Mouse (Mus musculus) embryonic facial prominence, embryonic 14.5 days (tissue): Measurements from ENCODE around the gene Gm28041. TPM values are rescaled to one million over a fixed set of nuclear protein-coding genes. Genes with fewer than 3 reads are reported as not detected.
"Not testable (repeated sequence)": the region's sequence is repeated elsewhere in the genome, so short reads cannot be mapped to it uniquely, and the experiment has no call there.

Source experiments
- ATAC-seq: fragments of 200-750 bp; cut with Nextera tagmentation; 2 replicates; pipeline ENCODE4 v1.8.0; 2017; ENCODE audit warnings: low read depth, moderate number of reproducible peaks, moderate TSS enrichment
- DNase-seq: peaks from one replicate; pipeline ENCODE4 v3.0.0-alpha.2; 2015; ENCODE audit warnings: low spot score
- H3K27ac ChIP-seq: fragments of 300-500 bp; sonication (generic); replicated peaks from 2 replicates; pipeline ENCODE4 v1.5.1; 2014; ENCODE audit warnings: low read depth, mild to moderate bottlenecking, low read length, moderate library complexity
- H3K27me3 ChIP-seq: fragments of 300-500 bp; sonication (generic); replicated peaks from 2 replicates; pipeline ENCODE4 v1.6.1; 2014; ENCODE audit warnings: low read length; ENCODE audit not compliant: control insufficient read depth, insufficient read depth
- H3K36me3 ChIP-seq: fragments of 300-500 bp; sonication (generic); 2 replicates; pipeline ENCODE4 v1.6.1; 2014; ENCODE audit warnings: low read length, mixed read lengths; ENCODE audit not compliant: control insufficient read depth, insufficient read depth
- H3K4me1 ChIP-seq: fragments of 300-500 bp; sonication (generic); 2 replicates; pipeline ENCODE4 v1.6.1; 2014; ENCODE audit warnings: antibody characterized with exemption, low read length; ENCODE audit not compliant: control insufficient read depth, insufficient read depth
- H3K4me2 ChIP-seq: fragments of 300-500 bp; sonication (generic); 2 replicates; pipeline ENCODE4 v1.6.1; 2014; ENCODE audit warnings: low read depth, mild to moderate bottlenecking, low read length, moderate library complexity, mixed read lengths
- H3K4me3 ChIP-seq: fragments of 300-500 bp; sonication (generic); 2 replicates; pipeline ENCODE4 v1.5.1; 2014; ENCODE audit warnings: low read depth, mild to moderate bottlenecking, low read length
- H3K9ac ChIP-seq: fragments of 300-500 bp; sonication (generic); 2 replicates; pipeline ENCODE4 v1.6.1; 2014; ENCODE audit warnings: low read depth, mild to moderate bottlenecking, low read length, moderate library complexity, mixed read lengths
- H3K9me3 ChIP-seq: fragments of 300-500 bp; sonication (generic); 2 replicates; pipeline ENCODE4 v1.6.1; 2016; ENCODE audit warnings: low read length; ENCODE audit not compliant: control insufficient read depth
- WGBS: fragments of 180-500 bp; shearing (Covaris S2); extraction: QIAGEN DNeasy Blood & Tissue Kit; methylation state at CpG from one replicate; pipeline ENCODE4 v1.1.7; 2014; 5-methylcytosine and 5-hydroxymethylcytosine counted together
- polyA plus RNA-seq: library from polyadenylated mRNA; unstranded; fragments of >200 nt; fragmentation: Nextera tagmentation; extraction: Ambion mirVana; gene quantifications from 2 replicates; pipeline ENCODE4 v1.2.1, GENCODE M21; 2014

Gene Gm28041
- 0.46 TPM in 1 of 2 replicates, not detected in the other for polyA plus RNA-seq

- H3K9ac ChIP-seq: peak within 1 kb of the TSS; percentile 54; the same call in 1 of the 2 replicates
- 20% methylated on average over 13 of the region's 15 CpGs for WGBS
These were observed at the start of gene Gm28041, which contains the start of gene Zfp456 for GRCm38 (mm10) chr13:67375050-67375911. Gene Gm28041 (minus strand): TSS chr13:67375733. Gene Zfp456 (minus strand): TSS chr13:67375810.

DNA sequence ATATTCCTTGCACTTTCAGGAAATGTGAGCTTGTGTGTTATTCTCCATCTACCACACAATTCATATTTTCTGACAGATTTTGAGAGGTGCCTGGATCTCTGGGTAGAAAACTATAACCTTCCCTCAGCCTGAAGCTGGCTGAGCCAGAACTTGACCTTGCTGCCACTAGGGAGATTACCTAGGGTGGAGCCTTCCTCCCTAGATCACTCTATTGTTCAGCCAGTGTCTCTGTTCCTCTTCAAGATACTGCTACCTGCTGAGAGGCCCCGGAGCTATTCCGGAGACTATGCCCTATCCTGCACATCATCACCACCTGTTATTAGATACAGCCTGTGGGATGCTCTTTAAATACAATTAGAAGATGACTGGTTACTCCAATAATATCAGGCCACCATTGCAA lies 47.0 kb upstream of the Gm28041 start:
- H3K4me1 ChIP-seq, H3K4me2 ChIP-seq, H3K27ac ChIP-seq, DNase-seq, H3K27me3 ChIP-seq, H3K36me3 ChIP-seq, H3K4me3 ChIP-seq, H3K9me3 ChIP-seq, ATAC-seq, H3K9ac ChIP-seq: not testable (repeated sequence)
- WGBS: 82% methylated on average over 2 of the region's 2 CpGs

More at GRCm38 (mm10) chr13:67375050-67375911, at the start of gene Gm28041, which contains the start of gene Zfp456:
- not testable (repeated sequence) for H3K9me3 ChIP-seq, H3K27ac ChIP-seq, H3K4me1 ChIP-seq, H3K36me3 ChIP-seq, H3K27me3 ChIP-seq
- H3K4me2 ChIP-seq: peak within 1 kb of the TSS; percentile 59
- peak within 1 kb of the TSS; percentile 50 for H3K4me3 ChIP-seq
- peak; percentile 83 for DNase-seq
- peak; percentile 94 for ATAC-seq

- DNase-seq: peak; percentile 71
- H3K4me2 ChIP-seq: peak within 1 kb of the TSS; percentile 69
- ATAC-seq: peak; percentile 91
- H3K9ac ChIP-seq: peak within 1 kb of the TSS; percentile 65
- no peaks in the 10 kb centered on the region for H3K9me3 ChIP-seq
- no peaks in the 10 kb centered on the region for H3K27me3 ChIP-seq
- no peaks in the 10 kb centered on the region for H3K36me3 ChIP-seq
- no peaks in the 10 kb centered on the region for H3K4me1 ChIP-seq
- peak within 1 kb of the TSS; percentile 57 for H3K4me3 ChIP-seq
- WGBS: 3% methylated on average over 22 of the region's 22 CpGs
- H3K27ac ChIP-seq: no peak within 1 kb of the TSS
These were observed 45.8 kb upstream of the Gm28041 start, which contains the start of gene Zfp459 for GRCm38 (mm10) chr13:67421207-67421857. Gene Zfp459 (minus strand): TSS chr13:67421418.

- Histone ChIP-seq H3K9me3 (no peaks in the 10 kb centered on the region), H3K4me1 (no peaks in the 10 kb centered on the region), H3K27ac (no peak overlapping the region), H3K9ac (peak overlapping the region; percentile 65), H3K4me2 (peak overlapping the region; percentile 69), H3K27me3 (no peaks in the 10 kb centered on the region), H3K36me3 (no peaks in the 10 kb centered on the region), H3K4me3 (peak overlapping the region; percentile 57)
- WGBS: 30% methylated on average over 11 of the region's 11 CpGs
- DNase-seq: no peak
- ATAC-seq: no peak
These were observed 45.1 kb upstream of the Gm28041 start for GRCm38 (mm10) chr13:67420558-67421206.

- WGBS: 89% methylated on average over 3 of the region's 3 CpGs
- Histone ChIP-seq H3K36me3 (no peaks in the 10 kb centered on the region), H3K27me3 (no peaks in the 10 kb centered on the region), H3K27ac (no peak overlapping the region), H3K4me2 (no peak overlapping the region), H3K9me3 (no peaks in the 10 kb centered on the region), H3K4me3 (no peak overlapping the region), H3K9ac (no peak overlapping the region), H3K4me1 (no peaks in the 10 kb centered on the region)
- no peak for DNase-seq
- no peak for ATAC-seq
These were observed 41.3 kb upstream of the Gm28041 start for GRCm38 (mm10) chr13:67416811-67417210.

DNA sequence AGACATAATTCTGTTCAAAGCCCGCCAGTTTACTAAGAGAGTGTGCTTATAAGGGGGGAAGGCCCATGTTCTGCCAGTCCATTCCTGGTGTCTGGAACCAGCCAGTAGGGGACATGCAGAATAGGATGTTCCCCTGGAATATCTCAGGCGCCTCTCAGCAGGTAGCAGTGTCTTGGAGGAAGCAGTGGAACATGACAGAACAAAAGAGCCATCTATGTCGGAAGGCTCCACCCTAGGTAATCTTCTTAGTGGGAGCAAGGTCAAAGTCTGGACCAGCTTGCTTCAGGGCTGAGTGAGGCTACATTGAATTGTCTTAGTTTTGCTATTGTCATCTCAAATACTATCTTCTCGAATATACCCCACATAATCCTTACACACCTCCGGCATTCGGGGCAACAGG lies 40.2 kb upstream of the Gm28041 start:
- no peak overlapping the region for H3K4me2 ChIP-seq
- no peaks in the 10 kb centered on the region for H3K36me3 ChIP-seq
- ATAC-seq: no peak
- no peak for DNase-seq
- no peaks in the 10 kb centered on the region for H3K27me3 ChIP-seq
- H3K9ac ChIP-seq: no peak overlapping the region
- 89% methylated on average over 6 of the region's 6 CpGs for WGBS
- no peaks in the 10 kb centered on the region for H3K4me1 ChIP-seq
- H3K9me3 ChIP-seq: no peaks in the 10 kb centered on the region
- no peak overlapping the region for H3K27ac ChIP-seq
- no peak overlapping the region for H3K4me3 ChIP-seq

- ATAC-seq, H3K4me3 ChIP-seq: not testable (repeated sequence)
- WGBS: 68% methylated on average over 3 of the region's 3 CpGs
These were observed 38.1 kb upstream of the Gm28041 start for GRCm38 (mm10) chr13:67413634-67414033.

GRCm38 (mm10) chr13:67399183-67399903 lies 23.8 kb upstream of the Gm28041 start, which contains the start of gene Zfp429:
Gene Zfp429 (minus strand): TSS chr13:67399819.
- Histone ChIP-seq H3K4me2 (peak within 1 kb of the TSS; percentile 57), H3K9ac (peak within 1 kb of the TSS; percentile 66), H3K4me3 (peak within 1 kb of the TSS; percentile 59)
- not testable (repeated sequence) for H3K36me3 ChIP-seq, H3K4me1 ChIP-seq, H3K27ac ChIP-seq, H3K27me3 ChIP-seq, H3K9me3 ChIP-seq
- ATAC-seq (peak; percentile 96), DNase-seq (peak; percentile 90)
- 2% methylated on average over 14 of the region's 16 CpGs for WGBS

More at GRCm38 (mm10) chr13:67413634-67414033, 38.1 kb upstream of the Gm28041 start:
- H3K27ac ChIP-seq, H3K9ac ChIP-seq, H3K4me2 ChIP-seq, H3K27me3 ChIP-seq, DNase-seq, H3K9me3 ChIP-seq, H3K36me3 ChIP-seq, H3K4me1 ChIP-seq: not testable (repeated sequence)
